Mouse (Mus musculus) stomach, embryonic 14.5 days (tissue): ENCODE data around the gene Cox5b. TPM values are rescaled to one million over a fixed set of nuclear protein-coding genes. Genes with fewer than 3 reads are reported as not detected.
"Not testable (repeated sequence)": the region's sequence is repeated elsewhere in the genome, so short reads cannot be mapped to it uniquely, and the experiment has no call there.

Source experiments
- ATAC-seq: fragments of 200-750 bp; cut with Nextera tagmentation; 2 replicates; pipeline ENCODE4 v1.8.0; 2017; ENCODE audit warnings: low read depth, moderate TSS enrichment; ENCODE audit not compliant: insufficient number of reproducible peaks, insufficient read depth, low FRiP score
- H3K27ac ChIP-seq: fragments of 300-500 bp; sonication (generic); 2 replicates; pipeline ENCODE4 v1.5.1; 2014; ENCODE audit warnings: mild to moderate bottlenecking, low read length, moderate library complexity, mixed read lengths
- H3K27me3 ChIP-seq: fragments of 300-500 bp; sonication (generic); 2 replicates; pipeline ENCODE4 v1.6.1; 2014; ENCODE audit warnings: low read length, control low read depth, mixed read lengths; ENCODE audit not compliant: control insufficient read depth, insufficient read depth
- H3K36me3 ChIP-seq: fragments of 300-500 bp; sonication (generic); 2 replicates; pipeline ENCODE4 v1.6.1; 2014; ENCODE audit warnings: mild to moderate bottlenecking, control low read depth, low read length, moderate library complexity, mixed read lengths; ENCODE audit not compliant: control insufficient read depth, insufficient read depth
- H3K4me1 ChIP-seq: fragments of 300-500 bp; sonication (generic); 2 replicates; pipeline ENCODE4 v1.6.1; 2014; ENCODE audit warnings: low read length, control low read depth, mixed read lengths; ENCODE audit not compliant: control insufficient read depth, insufficient read depth
- H3K4me2 ChIP-seq: fragments of 300-500 bp; sonication (generic); replicated peaks from 2 replicates; pipeline ENCODE4 v1.6.1; 2014; ENCODE audit warnings: low read depth, low read length, control low read depth
- H3K4me3 ChIP-seq: fragments of 300-500 bp; sonication (generic); 2 replicates; pipeline ENCODE4 v1.5.1; 2014; ENCODE audit warnings: low read depth, low read length, control low read depth
- H3K9ac ChIP-seq: fragments of 300-500 bp; sonication (generic); replicated peaks from 2 replicates; pipeline ENCODE4 v1.6.1; 2014; ENCODE audit warnings: low read depth, mild to moderate bottlenecking, control low read depth, low read length, moderate library complexity, mixed read lengths
- H3K9me3 ChIP-seq: fragments of 300-500 bp; sonication (generic); 2 replicates; pipeline ENCODE4 v1.6.1; 2016; ENCODE audit warnings: low read depth, low read length, control low read depth; ENCODE audit not compliant: control insufficient read depth
- WGBS: fragments of 180-500 bp; shearing (Covaris S2); extraction: QIAGEN DNeasy Blood & Tissue Kit; methylation state at CpG from one replicate; pipeline ENCODE4 v1.1.7; 2014; 5-methylcytosine and 5-hydroxymethylcytosine counted together
- polyA plus RNA-seq: library from polyadenylated mRNA; unstranded; fragments of >200 nt; fragmentation: Nextera tagmentation; extraction: Ambion mirVana; gene quantifications from 2 replicates; pipeline ENCODE4 v1.2.1, GENCODE M21; 2014

The Cox5b gene
- polyA plus RNA-seq, 1 experiment from 2014 or later: 651 TPM

GRCm38 (mm10) chr1:36658621-36659399 lies 32.4 kb upstream of the Cox5b start:
- peak; percentile 40; the same call in 1 of the 2 replicates for ATAC-seq
- Histone ChIP-seq H3K9me3 (no peaks in the 10 kb centered on the region), H3K4me1 (no peaks in the 10 kb centered on the region), H3K36me3 (no peaks in the 10 kb centered on the region), H3K27ac (no peak overlapping the region), H3K27me3 (no peaks in the 10 kb centered on the region), H3K4me2 (no peak overlapping the region), H3K9ac (no peak overlapping the region), H3K4me3 (no peak overlapping the region)
- WGBS: 71% methylated on average over 7 of the region's 7 CpGs

- no peaks in the 10 kb centered on the region for H3K36me3 ChIP-seq
- H3K4me2 ChIP-seq: no peak overlapping the region
- H3K9me3 ChIP-seq: no peaks in the 10 kb centered on the region
- 58% methylated on average over 4 of the region's 4 CpGs for WGBS
- no peak overlapping the region for H3K9ac ChIP-seq
- H3K27me3 ChIP-seq: no peaks in the 10 kb centered on the region
- H3K27ac ChIP-seq: 0 out of 2 replicates have a peak overlapping the region, but pooled peaks have one; percentile 10
- 0 out of 2 replicates have a peak, but pooled peaks cover 5% of the 10 kb centered on the region for H3K4me1 ChIP-seq
- ATAC-seq: no peak
- no peak overlapping the region for H3K4me3 ChIP-seq
Observed at GRCm38 (mm10) chr1:36664457-36664856, 26.8 kb upstream of the Cox5b start.

- Histone ChIP-seq H3K36me3 (no peaks in the 10 kb centered on the region), H3K4me2 (no peak overlapping the region), H3K27ac (peak overlapping the region; percentile 63), H3K9me3 (no peaks in the 10 kb centered on the region), H3K4me3 (no peak overlapping the region), H3K4me1 (0 out of 2 replicates have a peak, but pooled peaks cover 5% of the 10 kb centered on the region), H3K27me3 (no peaks in the 10 kb centered on the region), H3K9ac (no peak overlapping the region)
- WGBS: 63% methylated on average over 11 of the region's 11 CpGs
- peak; percentile 51; the same call in 1 of the 2 replicates for ATAC-seq
Observed at GRCm38 (mm10) chr1:36665165-36665723, 26.0 kb upstream of the Cox5b start.

- ATAC-seq: no peak
- Histone ChIP-seq H3K9me3 (no peaks in the 10 kb centered on the region), H3K4me3 (no peak overlapping the region), H3K9ac (no peak overlapping the region), H3K4me2 (no peak overlapping the region), H3K36me3 (no peaks in the 10 kb centered on the region), H3K27me3 (no peaks in the 10 kb centered on the region), H3K27ac (peak overlapping the region; percentile 63), H3K4me1 (0 out of 2 replicates have a peak, but pooled peaks cover 5% of the 10 kb centered on the region)
- WGBS: 69% methylated on average over 4 of the region's 4 CpGs
Observed at GRCm38 (mm10) chr1:36665934-36666333, 25.3 kb upstream of the Cox5b start.

- H3K27ac ChIP-seq, H3K9me3 ChIP-seq, H3K9ac ChIP-seq, H3K36me3 ChIP-seq, H3K4me1 ChIP-seq, H3K4me2 ChIP-seq, H3K27me3 ChIP-seq, H3K4me3 ChIP-seq, ATAC-seq: not testable (repeated sequence)
- WGBS: 67% methylated on average over 4 of the region's 4 CpGs
Observed at GRCm38 (mm10) chr1:36668007-36668406, 23.2 kb upstream of the Cox5b start.

GRCm38 (mm10) chr1:36670256-36670655 lies 21.0 kb upstream of the Cox5b start:
- H3K4me1 ChIP-seq: 0 out of 2 replicates have a peak, but pooled peaks cover 2% of the 10 kb centered on the region
- H3K4me3 ChIP-seq: no peak overlapping the region
- no peaks in the 10 kb centered on the region for H3K27me3 ChIP-seq
- no peaks in the 10 kb centered on the region for H3K9me3 ChIP-seq
- no peak for ATAC-seq
- H3K36me3 ChIP-seq: no peaks in the 10 kb centered on the region
- WGBS: 71% methylated on average over 4 of the region's 4 CpGs
- no peak overlapping the region for H3K27ac ChIP-seq
- no peak overlapping the region for H3K9ac ChIP-seq
- no peak overlapping the region for H3K4me2 ChIP-seq

- H3K4me2 ChIP-seq: no peak overlapping the region
- no peak overlapping the region for H3K4me3 ChIP-seq
- H3K4me1 ChIP-seq: no peaks in the 10 kb centered on the region
- no peak overlapping the region for H3K9ac ChIP-seq
- no peak overlapping the region for H3K27ac ChIP-seq
- no peaks in the 10 kb centered on the region for H3K27me3 ChIP-seq
- H3K9me3 ChIP-seq: no peaks in the 10 kb centered on the region
- no peaks in the 10 kb centered on the region for H3K36me3 ChIP-seq
- no peak for ATAC-seq
- WGBS: 90% methylated on average over 10 of the region's 10 CpGs
Observed at GRCm38 (mm10) chr1:36671260-36671659, 20.0 kb upstream of the Cox5b start.

DNA sequence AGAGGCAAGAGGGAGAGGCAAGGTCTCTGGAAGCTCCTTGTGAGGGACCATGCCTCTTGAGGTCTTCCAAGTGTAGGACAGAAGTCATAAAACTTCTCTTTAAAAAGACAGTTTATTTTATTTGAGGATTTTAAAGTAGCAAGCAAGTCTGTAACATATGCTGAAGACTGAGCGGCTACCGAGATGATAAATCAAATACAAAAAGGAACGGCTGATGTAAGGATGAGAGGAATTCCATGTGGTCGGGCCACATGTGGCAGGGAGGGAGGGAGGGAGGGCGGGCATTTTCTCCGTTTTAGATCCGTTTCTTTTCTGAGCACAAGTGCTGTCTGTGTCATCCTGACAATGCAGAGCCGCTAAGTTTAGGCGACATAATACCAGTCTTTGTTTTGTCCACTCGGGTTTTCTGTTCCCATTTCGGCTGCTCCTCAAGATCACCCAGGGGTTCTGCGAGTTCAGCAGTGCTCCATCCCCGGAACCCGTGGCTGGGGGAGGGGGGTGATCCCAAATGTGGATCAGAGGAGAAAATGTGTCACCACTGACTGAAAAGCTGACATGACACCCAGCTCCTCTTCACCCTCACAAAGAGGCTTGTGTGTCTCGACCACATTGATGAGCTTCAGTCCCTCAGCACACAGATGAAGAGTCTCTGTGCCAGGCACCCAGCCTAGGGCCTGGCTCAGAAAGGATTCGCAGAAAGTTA lies 18.4 kb upstream of the Cox5b start:
- 44% methylated on average over 16 of the region's 16 CpGs for WGBS
- H3K9me3 ChIP-seq: no peaks in the 10 kb centered on the region
- H3K4me1 ChIP-seq: no peaks in the 10 kb centered on the region
- H3K9ac ChIP-seq: no peak overlapping the region
- no peaks in the 10 kb centered on the region for H3K27me3 ChIP-seq
- no peaks in the 10 kb centered on the region for H3K36me3 ChIP-seq
- no peak overlapping the region for H3K4me2 ChIP-seq
- H3K4me3 ChIP-seq: no peak overlapping the region
- H3K27ac ChIP-seq: no peak overlapping the region
- ATAC-seq: no peak
